Mouse (Mus musculus) ES-E14 (cell line): Measurements from ENCODE around the gene Zmym2.
"Not testable (repeated sequence)": the region's sequence is repeated elsewhere in the genome, so short reads cannot be mapped to it uniquely, and the experiment has no call there.

Experiments used
- CHD2 ChIP-seq: IDR thresholded peaks from 2 replicates; pipeline ENCODE4 v1.6.1; 2014; ENCODE audit warnings: mild to moderate bottlenecking, low read depth, low read length, inconsistent platforms
- HCFC1 ChIP-seq: IDR thresholded peaks from 2 replicates; pipeline ENCODE4 v1.6.1; 2012; ENCODE audit warnings: low read length, inconsistent platforms, borderline replicate concordance; ENCODE audit not compliant: insufficient read depth
- MAFK ChIP-seq: IDR thresholded peaks from 2 replicates; pipeline ENCODE4 v1.6.1; 2014; ENCODE audit warnings: mild to moderate bottlenecking, low read depth, low read length, inconsistent platforms; ENCODE audit not compliant: insufficient read depth
- ZC3H11A ChIP-seq: IDR thresholded peaks from 2 replicates; pipeline ENCODE4 v1.6.1; 2012; ENCODE audit warnings: low read depth, mild to moderate bottlenecking, inconsistent platforms, low read length, borderline replicate concordance
- ZNF384 ChIP-seq: IDR thresholded peaks from 2 replicates; pipeline ENCODE4 v1.6.1; 2012; ENCODE audit warnings: low read depth, low read length, inconsistent platforms

DNA sequence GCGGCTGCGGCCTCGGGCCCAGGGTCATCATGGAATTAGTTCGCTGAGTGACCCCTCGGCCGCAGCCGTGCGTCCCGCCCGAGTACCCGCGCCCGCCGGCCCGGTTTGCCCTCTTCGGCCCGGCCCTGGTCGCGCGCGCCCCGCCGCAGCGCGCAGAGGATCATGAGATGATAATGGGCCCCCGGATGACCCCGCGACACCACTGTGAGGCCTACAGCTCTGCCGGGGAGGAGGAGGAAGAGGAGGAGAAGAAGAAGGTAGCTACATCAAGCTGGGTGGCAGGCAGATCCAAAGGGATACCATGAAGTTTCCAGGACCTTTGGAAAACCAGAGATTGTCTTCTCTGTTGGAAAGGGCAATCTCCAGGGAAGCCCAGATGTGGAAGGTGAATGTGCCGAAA, 21.3 kb upstream of the Zmym2 start:
- TF ChIP-seq MAFK, ZC3H11A, ZNF384, HCFC1, CHD2: not testable (repeated sequence)
